Mouse (Mus musculus): ENCODE results near the gene Reg3g.
"Not testable (repeated sequence)": the region's sequence is repeated elsewhere in the genome, so short reads cannot be mapped to it uniquely, and the experiment has no call there.

Gene Reg3g

DNA sequence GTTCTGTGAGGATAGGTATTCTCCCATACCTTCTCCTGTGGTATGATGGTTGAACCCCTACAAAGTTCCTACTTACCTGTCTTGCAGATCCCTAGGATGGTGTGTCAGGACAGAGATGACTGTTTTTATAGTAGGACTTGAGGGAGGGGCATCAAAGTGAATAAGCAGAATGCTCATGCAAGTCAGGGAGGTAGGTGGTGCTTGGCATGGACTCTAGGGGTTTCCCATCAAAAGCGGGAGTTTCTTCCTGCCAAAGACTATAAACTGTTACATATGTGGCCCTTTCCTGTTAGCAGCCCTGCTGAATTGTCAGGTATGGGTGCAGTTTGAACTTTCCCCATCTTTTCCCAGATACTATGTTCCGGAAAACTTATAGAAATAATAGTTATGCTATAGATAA, at the start of gene Reg3g:
TSS of gene Reg3g (minus strand) at position 101 of the 400 bp plus-strand sequence.
- DNase-seq = no peak

DNA sequence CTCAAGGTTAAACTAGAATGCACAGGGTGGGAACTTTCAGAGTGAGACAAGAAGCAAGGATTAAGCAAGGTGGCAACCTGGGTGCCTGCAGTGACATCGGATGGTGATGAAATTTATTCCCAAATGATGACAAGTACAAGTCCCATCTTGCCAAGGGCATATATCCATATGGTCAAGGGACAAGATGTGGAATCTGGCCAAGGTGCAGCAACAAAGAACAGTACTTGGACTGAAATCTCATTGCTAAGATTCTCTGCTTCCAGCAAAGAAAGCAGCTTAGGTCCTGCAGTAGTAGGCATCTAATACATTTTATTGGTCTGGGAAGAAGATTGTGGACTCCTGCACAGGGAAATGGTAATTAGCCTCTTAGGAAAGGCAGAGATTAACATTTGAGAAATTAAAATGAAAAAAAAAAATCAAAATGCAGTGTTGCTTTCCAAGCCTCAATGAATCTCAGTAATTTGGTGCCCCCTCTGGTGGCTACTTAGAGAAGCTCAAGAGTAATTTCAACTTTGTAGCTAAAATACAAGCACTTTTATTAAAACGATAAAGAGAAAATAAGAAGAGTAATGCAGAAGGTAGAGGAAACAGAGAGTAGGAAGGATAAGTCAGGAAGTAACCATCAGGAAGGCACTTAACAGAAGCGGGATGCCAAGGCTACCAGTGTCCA, 47.2 kb upstream of the Reg3g start:
- no peak for DNase-seq

DNA sequence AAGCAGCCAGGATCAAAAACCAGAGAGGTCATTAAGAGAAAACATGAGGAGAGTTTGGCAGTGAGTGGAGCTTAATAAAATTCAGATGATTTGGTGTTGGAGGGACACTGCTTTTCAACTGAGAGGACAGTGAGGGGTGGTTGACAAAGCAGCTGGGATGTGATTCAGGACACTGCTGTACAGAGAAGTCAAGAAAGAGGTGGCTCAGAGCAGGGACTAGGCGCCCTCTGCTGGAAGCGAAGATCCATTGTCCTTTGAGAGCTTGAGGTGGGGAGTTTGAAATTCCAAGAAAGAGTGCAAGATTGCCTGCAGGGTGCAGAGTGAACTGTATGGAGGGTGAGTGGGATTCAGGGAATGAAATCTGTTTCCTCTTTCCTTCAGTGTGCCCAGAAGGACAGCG, 44.2 kb upstream of the Reg3g start:
- DNase-seq = peak; percentile 24 to 40

DNA sequence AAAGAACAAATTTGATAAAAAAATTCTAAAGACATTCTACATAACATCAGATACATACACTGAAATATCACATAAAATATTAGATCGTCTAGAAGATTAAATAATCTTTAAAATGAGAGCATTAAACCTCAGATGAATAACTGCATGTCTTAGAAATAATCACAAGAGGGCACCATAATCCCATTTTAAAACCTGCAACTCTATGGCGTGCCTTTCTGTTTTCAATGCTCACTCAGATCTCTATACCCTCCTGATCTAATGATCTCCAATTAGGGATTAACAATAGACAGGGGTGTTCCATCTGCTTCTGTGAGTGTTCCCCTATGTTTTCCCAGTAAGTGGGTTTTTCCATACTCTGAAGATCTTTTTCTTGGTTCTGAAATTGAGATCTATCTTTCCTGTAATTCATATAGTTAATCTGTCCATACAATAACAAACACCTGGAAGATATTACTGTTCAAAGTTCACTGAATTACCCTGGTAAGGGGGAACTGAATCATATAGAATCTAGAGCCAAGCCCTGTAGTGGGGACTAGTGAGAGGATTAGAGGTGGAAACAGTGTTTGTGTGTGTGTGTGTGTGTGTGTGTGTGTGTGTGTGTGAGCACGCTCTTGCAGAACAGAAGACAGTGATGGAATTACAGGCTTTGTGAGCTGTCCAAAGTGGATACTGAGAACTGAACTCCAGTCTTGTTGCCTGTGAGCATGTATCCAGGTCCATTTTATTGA, 41.7 kb upstream of the Reg3g start:
- DNase-seq = no peak

DNA sequence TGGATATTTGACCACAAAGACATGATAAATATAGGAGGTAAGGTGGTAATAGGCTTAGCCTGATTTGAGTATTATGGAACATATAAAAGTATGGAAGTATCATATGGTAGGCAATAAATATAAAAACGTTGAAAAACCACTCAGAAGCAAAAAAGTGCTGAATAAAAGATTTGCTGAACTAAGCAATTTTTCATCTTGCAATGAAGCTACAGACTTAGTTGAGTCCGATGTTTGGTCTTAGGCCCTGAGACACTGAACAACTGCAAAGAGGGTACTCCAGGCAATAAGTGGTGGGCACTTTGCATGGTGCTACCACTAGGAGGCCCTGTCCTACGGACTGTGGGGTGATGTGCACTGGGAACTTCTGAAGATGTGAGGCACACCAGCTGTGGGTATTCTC, 37.1 kb upstream of the Reg3g start:
- DNase-seq = peak in 1 of 2 experiments; percentile 5

DNA sequence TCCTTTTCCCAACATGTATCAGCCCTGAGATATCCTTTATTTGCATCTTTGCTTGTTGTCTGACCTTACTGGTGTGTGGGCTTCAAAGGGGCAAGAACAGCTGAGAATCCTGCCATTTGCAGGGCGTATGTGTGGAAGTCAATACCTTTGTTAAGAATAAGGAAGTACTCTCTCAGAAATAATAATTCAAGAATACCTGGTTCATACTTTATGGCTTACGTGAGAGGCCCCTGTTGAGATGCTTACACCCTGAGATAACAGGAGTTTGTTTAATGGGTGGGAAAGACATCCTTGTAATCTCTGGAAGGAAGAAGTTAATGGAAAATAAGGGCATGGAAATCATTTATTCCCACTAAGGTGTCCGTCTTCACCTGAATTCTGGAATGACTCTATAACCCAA, 26.0 kb upstream of the Reg3g start:
- DNase-seq = no peak

DNA sequence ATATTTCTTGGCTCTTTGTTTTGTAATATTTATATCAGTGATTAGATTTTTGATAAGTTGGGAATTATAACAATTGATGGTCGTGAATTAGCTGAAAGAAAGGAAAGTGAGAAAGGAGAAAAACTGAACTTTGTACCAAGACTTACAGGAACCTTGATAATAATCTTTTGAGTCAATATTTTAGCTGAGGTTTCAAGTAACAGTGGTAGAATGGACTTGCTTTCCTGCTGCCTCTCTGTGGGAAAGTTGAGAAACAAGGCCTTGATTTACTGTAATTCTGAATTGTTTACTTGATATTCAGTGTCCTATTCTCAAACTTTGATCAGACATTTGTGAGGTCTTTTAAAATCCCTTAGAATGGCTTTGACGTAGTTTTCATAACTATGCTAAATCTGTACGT, 615 bp upstream of the Reg3g start:
- no peak for DNase-seq

DNA sequence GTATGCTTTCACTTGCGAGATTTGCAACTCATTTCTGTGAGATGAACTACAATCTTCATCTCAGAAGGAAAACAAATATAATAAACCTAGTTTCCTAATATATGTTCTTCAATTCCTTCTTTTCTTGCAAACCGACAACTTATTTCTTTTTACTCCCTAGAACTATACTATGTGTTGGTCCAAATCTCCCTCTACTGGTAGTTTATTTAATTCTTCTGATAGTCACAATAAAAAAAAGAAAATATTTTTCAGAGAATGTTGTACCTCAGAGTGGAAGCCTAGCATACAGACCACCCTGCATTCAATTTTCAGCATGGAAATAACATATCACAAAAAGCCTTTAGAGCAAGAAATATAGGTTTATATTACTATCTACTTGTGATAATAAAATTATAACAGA, 5.4 kb downstream of the Reg3g start:
- no peak for DNase-seq

DNA sequence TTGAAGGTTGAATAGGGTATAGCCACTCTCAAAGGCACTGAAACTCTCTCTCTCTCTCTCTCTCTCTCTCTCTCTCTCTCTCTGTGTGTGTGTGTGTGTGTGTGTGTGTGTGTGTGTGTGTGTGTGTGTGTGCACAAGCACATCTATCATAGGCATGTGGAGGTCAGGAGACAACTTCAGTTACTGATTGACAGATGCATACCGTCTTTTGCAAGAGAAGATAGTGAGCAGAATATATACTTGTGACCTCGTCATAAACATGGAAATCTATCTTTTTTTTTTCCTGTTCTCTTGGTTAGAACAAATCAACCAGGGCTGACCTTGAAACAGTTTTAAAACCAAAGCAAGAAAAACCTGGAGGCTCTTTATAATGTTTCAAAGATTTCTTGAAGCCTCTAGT, 6.3 kb downstream of the Reg3g start:
- DNase-seq = no peak

DNA sequence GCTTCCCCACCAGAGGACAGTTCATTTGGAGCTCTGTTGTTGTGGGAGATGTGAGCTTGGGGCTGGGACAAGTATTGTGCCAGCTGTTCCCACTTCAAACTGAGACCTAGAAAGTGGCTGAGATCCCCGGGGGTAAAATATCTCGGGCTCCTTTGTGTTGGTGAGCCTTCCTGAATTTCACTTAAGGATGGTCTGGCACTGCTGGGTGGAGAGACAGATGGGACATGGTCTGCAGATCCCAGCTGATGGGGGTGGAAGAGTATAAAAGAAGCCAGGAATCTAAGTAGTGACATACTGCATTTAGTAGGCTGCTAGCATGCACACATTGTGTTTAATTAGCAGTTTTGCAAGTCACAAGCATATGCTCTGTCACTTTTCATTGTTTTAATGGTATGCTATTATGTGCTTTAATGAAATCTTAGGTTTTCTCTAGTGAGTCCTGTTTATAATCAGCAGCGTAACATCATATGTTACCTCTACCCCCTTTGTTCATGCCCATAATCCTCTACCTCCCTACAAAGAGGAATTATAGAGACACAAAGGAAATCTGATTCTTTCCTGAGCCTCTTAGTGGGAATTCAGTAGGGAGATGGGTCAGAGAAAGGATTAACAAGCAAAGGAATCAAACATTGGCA, 8.4 kb downstream of the Reg3g start:
- no peak for DNase-seq

DNA sequence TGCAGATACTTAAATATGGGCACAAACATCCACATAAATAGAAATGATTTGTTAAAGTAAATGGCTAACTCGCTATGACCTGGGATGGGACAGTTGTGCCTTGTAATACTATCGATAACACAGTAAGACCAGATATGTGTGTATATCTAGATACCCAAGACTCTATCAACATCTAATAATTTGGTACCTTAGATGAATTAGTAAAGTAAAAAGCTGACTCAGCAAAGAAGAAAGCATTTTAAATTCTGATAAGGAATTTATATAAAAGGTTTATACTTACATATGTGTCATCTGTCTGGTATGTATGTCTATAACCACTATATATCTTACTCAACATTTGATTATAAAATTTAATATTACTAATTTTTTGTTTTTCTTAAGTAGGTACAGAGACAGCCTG, 15.9 kb downstream of the Reg3g start:
- no peak for DNase-seq

DNA sequence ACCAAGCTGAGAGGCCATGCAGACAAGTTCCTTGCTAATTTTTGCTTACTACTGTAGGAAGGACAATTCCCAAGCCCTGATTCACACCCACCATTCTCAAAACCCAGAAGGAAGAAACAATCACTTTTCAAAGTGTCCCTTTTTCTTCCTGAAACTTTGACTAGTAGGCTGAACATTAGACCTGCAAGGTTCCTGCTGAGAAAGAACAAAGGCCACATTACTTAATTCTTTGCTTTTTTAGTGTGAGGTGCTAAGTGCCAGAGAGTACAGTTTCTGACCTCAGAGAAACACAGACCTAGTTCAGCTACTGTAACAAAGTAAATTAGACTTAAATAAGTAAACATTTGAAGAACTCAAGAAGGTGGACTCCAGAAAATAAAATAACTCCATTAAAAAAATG, 20.3 kb downstream of the Reg3g start:
- DNase-seq = no peak

DNA sequence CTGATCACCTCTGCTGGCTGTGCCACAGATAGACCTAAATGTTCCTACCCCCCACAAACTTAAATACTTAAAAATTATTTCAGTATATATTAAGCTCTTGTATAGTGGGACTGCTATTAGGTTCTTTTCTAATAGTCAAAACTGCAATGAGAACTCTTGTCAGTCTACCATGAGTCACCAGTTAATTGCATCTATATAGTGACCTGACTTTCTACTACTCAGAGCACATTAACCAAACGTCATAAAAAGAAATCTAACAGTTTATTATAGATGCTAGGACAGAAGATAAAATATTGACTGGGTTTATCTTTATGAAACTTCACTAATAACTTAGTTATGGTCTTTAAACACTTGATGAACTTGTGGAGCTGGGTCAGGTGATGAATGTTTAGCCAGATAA, 21.5 kb downstream of the Reg3g start:
- no peak for DNase-seq

DNA sequence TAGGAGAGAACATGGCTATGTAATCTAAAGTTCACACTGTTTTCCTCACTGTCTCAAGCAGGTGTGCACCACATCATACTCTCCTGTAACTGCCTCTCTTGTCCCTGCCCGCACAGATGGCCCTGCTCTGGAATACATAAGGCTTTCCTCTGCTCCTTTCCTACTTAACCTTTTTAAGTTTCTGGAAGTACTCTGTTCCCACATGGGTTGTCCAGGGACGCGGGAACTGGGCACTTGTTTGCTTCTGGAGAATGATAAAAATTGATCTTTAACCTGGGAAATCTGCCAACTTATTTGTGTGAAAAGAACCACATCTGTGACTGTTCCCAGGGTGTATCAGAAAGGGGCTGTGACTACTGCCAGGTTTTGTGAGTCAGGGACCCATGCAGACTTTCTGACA, 43.2 kb downstream of the Reg3g start:
- no peak for DNase-seq

DNA sequence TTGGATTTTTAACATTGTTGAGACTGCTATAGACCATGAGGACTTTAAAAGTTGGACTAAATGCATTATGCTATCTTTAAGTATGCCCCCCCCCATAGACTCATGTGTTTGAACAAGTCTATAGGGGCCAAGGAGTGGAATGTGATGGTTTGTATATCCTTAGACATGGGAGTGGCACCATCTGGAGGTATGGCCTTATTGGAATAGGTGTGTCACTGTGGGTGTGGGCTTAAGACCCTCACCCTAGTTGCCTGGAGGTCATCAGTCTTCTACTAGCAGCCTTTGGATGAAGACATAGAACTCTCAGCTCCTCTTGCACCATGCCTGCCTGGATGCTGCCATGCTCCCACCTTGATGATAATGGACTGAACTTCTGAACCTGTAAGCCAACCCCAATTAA, 46.3 kb downstream of the Reg3g start, which contains the start of gene Reg1:
TSS of gene Reg1 (plus strand) at position 301 of the 400 bp plus-strand sequence.
- not testable (repeated sequence) for DNase-seq

Measured in lung, postnatal 4 days (tissue).